Mouse (Mus musculus) yolk sac, embryonic 10.5 days (tissue): ENCODE data around the gene Kansl1.

Experiments used
- DNase-seq: peaks from one replicate; pipeline ENCODE4 v3.0.0-alpha.2; 2017; ENCODE audit warnings: low spot score

Kansl1 gene

GRCm38 (mm10) chr11:104439703-104440102 is 29.0 kb downstream of the Kansl1 start:
- DNase-seq: no peak

- no peak for DNase-seq
These were observed 30.2 kb downstream of the Kansl1 start for GRCm38 (mm10) chr11:104438450-104438849.

GRCm38 (mm10) chr11:104436394-104436954 is 32.2 kb downstream of the Kansl1 start:
- DNase-seq: no peak

GRCm38 (mm10) chr11:104435753-104436152 is 32.9 kb downstream of the Kansl1 start:
- no peak for DNase-seq

GRCm38 (mm10) chr11:104435141-104435540 is 33.5 kb downstream of the Kansl1 start:
- DNase-seq: no peak

- DNase-seq: no peak
These were observed 36.4 kb downstream of the Kansl1 start for GRCm38 (mm10) chr11:104432251-104432650.

GRCm38 (mm10) chr11:104431807-104432206 is 36.9 kb downstream of the Kansl1 start:
- DNase-seq: no peak

GRCm38 (mm10) chr11:104424727-104425416 is 43.8 kb downstream of the Kansl1 start:
- DNase-seq: no peak

- no peak for DNase-seq
These were observed 56.4 kb downstream of the Kansl1 start for GRCm38 (mm10) chr11:104412254-104412653.

- no peak for DNase-seq
These were observed 61.3 kb downstream of the Kansl1 start for GRCm38 (mm10) chr11:104407391-104407790.

GRCm38 (mm10) chr11:104400961-104401360 is 67.7 kb downstream of the Kansl1 start:
- no peak for DNase-seq

- no peak for DNase-seq
These were observed 69.0 kb downstream of the Kansl1 start for GRCm38 (mm10) chr11:104399459-104400216.

- DNase-seq: no peak
These were observed 73.0 kb downstream of the Kansl1 start for GRCm38 (mm10) chr11:104395648-104396047.

- no peak for DNase-seq
These were observed 75.5 kb downstream of the Kansl1 start for GRCm38 (mm10) chr11:104393196-104393595.

- DNase-seq: no peak
These were observed 76.5 kb downstream of the Kansl1 start for GRCm38 (mm10) chr11:104392153-104392552.

- DNase-seq: no peak
These were observed 81.4 kb downstream of the Kansl1 start for GRCm38 (mm10) chr11:104387284-104387683.

- DNase-seq: no peak
These were observed 82.1 kb downstream of the Kansl1 start for GRCm38 (mm10) chr11:104386595-104386994.

- no peak for DNase-seq
These were observed 85.4 kb downstream of the Kansl1 start for GRCm38 (mm10) chr11:104383167-104383810.

- DNase-seq: no peak
These were observed 86.8 kb downstream of the Kansl1 start for GRCm38 (mm10) chr11:104381887-104382286.

- no peak for DNase-seq
These were observed 89.0 kb downstream of the Kansl1 start for GRCm38 (mm10) chr11:104379635-104380034.

- DNase-seq: no peak
These were observed 92.4 kb downstream of the Kansl1 start for GRCm38 (mm10) chr11:104376291-104376690.

- DNase-seq: no peak
These were observed 101.0 kb downstream of the Kansl1 start for GRCm38 (mm10) chr11:104367486-104368190.
